ENCODE assay signal across 10 mouse cellular contexts in the genomic region with DNA sequence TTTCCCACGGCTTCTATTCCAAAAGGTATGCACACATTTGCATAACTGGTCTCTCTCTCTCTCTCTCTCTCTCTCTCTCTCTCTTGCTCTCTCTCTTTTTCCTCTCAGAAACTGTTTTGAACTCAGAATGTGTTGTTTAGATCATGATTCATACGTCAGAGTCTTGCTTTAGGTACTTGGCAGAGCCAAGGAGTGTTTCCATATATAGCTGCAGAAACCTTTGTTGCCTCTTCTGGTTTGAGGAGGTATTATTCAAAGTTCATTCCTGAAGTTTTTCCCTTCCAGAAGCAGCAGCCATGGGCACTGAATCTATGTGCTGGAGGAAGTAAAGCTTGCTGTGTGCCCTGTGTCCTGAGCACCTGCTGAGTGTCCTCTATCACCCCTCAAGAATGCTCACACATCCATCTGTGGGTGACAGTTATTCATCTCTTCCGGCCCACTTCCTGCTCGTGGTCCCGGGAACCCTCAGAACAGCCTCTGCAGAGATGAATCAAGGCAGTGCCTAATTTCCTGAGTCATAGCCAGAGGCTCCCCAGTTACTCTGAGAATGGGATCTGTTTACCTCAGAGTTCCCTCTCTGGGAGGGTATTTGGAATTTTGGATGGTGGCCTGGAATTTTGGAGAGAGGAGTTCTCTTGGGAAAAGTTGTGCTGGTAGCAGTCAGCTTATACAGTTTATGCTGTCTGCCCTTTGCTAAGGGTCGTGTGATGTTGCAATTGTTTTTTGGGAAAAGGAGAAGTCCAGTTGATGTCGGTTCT.
DNase-seq lines count a peak whose midpoint lies in the region; ATAC-seq and TF ChIP-seq lines count a peak whose summit lies in the region.
"Had no signal": no experiment of that assay in that cellular context is flagged by ENCODE, and none has a peak within 500 bp of the region (broad histone marks: within the 10 kb centered on the region; RNA-seq: fewer than 3 reads in every experiment).

No protein-coding gene starts in this region.

- DNase-seq in adrenal gland, postnatal 10 days: peak; percentile 5
- no peak for DNase-seq in adrenal gland, adult 18-20 months (ENCODE audit: low spot score in 2 of 2)
- peak; percentile 25 for DNase-seq in right cerebral cortex, adult 18-20 months
- DNase-seq in right cerebral cortex, postnatal 4 days: no peak
- no peak for DNase-seq in stomach, postnatal 0 days (ENCODE audit: low spot score)
- no peak for DNase-seq in embryo, embryonic 10 days (ENCODE audit: low spot score)
- DNase-seq in layer of hippocampus, postnatal 25 days (ENCODE audit: extremely low spot score in 1 of 2, low spot score in 1 of 2): no peak

- no peak for TF ChIP-seq CTCF in stomach, postnatal 0 days (IDR thresholded peaks at IDR 0.05; ENCODE audit: low read depth)

- H3K4me2 ChIP-seq in kidney, embryonic 16.5 days (replicated peaks; ENCODE audit: low read depth, low read length): no peak overlapping the region
- H3K4me2 ChIP-seq in stomach, postnatal 0 days (replicated peaks; ENCODE audit: low read depth): no peak overlapping the region; the same call in 1 of the 2 replicates
- H3K4me2 ChIP-seq: embryonic facial prominence, embryonic 12.5 days had no signal

- no peaks in the 10 kb centered on the region for H3K9me3 ChIP-seq in kidney, embryonic 16.5 days (ENCODE audit: low read length)
- H3K9me3 ChIP-seq in stomach, postnatal 0 days (ENCODE audit: control insufficient read depth, low read length): no peaks in the 10 kb centered on the region
- H3K9me3 ChIP-seq: embryonic facial prominence, embryonic 12.5 days had no signal

- H3K27me3 ChIP-seq in kidney, embryonic 16.5 days (ENCODE audit: insufficient read depth, low read length): no peaks in the 10 kb centered on the region
- H3K27me3 ChIP-seq in stomach, postnatal 0 days (ENCODE audit: control insufficient read depth, insufficient read depth, low read length): no peaks in the 10 kb centered on the region
- H3K27me3 ChIP-seq: embryonic facial prominence, embryonic 12.5 days had no signal

- H3K36me3 ChIP-seq in kidney, embryonic 16.5 days (ENCODE audit: insufficient read depth, low read length): no peaks in the 10 kb centered on the region
- H3K36me3 ChIP-seq in stomach, postnatal 0 days (ENCODE audit: control insufficient read depth, insufficient read depth, low read length): no peaks in the 10 kb centered on the region
- H3K36me3 ChIP-seq: embryonic facial prominence, embryonic 12.5 days had no signal

- H3K4me3 ChIP-seq in kidney, embryonic 16.5 days (ENCODE audit: low read length): no peak overlapping the region
- H3K4me3 ChIP-seq in stomach, postnatal 0 days (ENCODE audit: low read depth, low read length): no peak overlapping the region
- H3K4me3 ChIP-seq: embryonic facial prominence, embryonic 12.5 days had no signal

- H3K4me1 ChIP-seq in kidney, embryonic 16.5 days (ENCODE audit: insufficient read depth, low read length): peaks cover 10% of the 10 kb centered on the region
- no peaks in the 10 kb centered on the region for H3K4me1 ChIP-seq in stomach, postnatal 0 days (replicated peaks; ENCODE audit: control insufficient read depth, insufficient read depth)
- H3K4me1 ChIP-seq: embryonic facial prominence, embryonic 12.5 days had no signal

- no peak for TF ChIP-seq EP300 in stomach, postnatal 0 days (optimal IDR thresholded peaks at IDR 0.05)

- 38% methylated on average over 7 of the region's 7 CpGs for WGBS in kidney, embryonic 16.5 days
- 23% methylated on average over 7 of the region's 7 CpGs for WGBS in stomach, postnatal 0 days

- no peak for ATAC-seq in kidney, embryonic 16.5 days (ENCODE audit: low FRiP score, low TSS enrichment)
- ATAC-seq in stomach, postnatal 0 days (ENCODE audit: low FRiP score, low TSS enrichment): peak; percentile 48; the same call in 1 of the 2 replicates

- 0 out of 2 replicates have a peak overlapping the region, but pooled peaks have one; percentile 10 for H3K27ac ChIP-seq in kidney, embryonic 16.5 days (ENCODE audit: low read length)
- peak overlapping the region; percentile 70; the same call in 1 of the 2 replicates for H3K27ac ChIP-seq in stomach, postnatal 0 days (replicated peaks)
- H3K27ac ChIP-seq: embryonic facial prominence, embryonic 12.5 days; liver, embryonic 14.5 days had no signal

- no peak overlapping the region for H3K9ac ChIP-seq in kidney, embryonic 16.5 days (replicated peaks; ENCODE audit: low read length)
- no peak overlapping the region for H3K9ac ChIP-seq in stomach, postnatal 0 days (ENCODE audit: low read length)
- H3K9ac ChIP-seq: embryonic facial prominence, embryonic 12.5 days; liver, embryonic 14.5 days had no signal

Comparison
In these comparisons a context has a peak if more than half of its experiments do, and no peak if none do; other contexts are left out.
1. DNase-seq: peak in adrenal gland, postnatal 10 days (single experiment) and right cerebral cortex, adult 18-20 months (single experiment); none in adrenal gland, adult 18-20 months (0 of 2), right cerebral cortex, postnatal 4 days (single experiment), stomach, postnatal 0 days (single experiment), embryo, embryonic 10 days (single experiment) and layer of hippocampus, postnatal 25 days (0 of 2).